Mouse (Mus musculus): Measurements from ENCODE around the gene Hnrnpa1.

DNA sequence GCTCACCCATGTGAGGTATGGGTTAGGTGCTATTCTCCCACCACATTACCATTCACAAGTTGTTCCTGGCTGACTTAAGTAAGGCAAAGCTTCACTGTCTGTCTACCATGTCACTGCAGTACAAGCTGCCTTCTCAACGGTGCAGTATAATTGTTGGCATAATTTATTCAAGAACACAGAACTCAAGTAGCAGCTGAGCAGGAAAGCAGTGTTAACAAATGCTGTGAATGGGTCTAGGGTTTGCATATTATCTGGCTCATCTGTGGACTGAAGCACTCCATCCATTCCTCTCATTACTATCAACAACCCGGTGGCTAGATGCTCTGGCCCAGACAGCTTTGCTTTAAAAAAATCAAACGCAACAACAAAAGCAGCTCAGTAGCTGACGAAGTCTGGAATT lies 42.4 kb upstream of the Hnrnpa1 start:
- no peak for TF ChIP-seq CTCF (IDR thresholded peaks at IDR 0.05)
- no peak for TF ChIP-seq EP300 (IDR thresholded peaks at IDR 0.05)
